Mouse (Mus musculus) embryonic facial prominence, embryonic 14.5 days (tissue): Measurements from ENCODE around the gene Ltbr. TPM values are rescaled to one million over a fixed set of nuclear protein-coding genes. Genes with fewer than 3 reads are reported as not detected.
A peak's percentile ranks its signal among the peaks of the same experiment; 100 is the strongest.

ENCODE experiments used
- ATAC-seq: fragments of 200-750 bp; cut with Nextera tagmentation; 2 replicates; pipeline ENCODE4 v1.8.0; 2017; ENCODE audit warnings: low read depth, moderate number of reproducible peaks, moderate TSS enrichment
- DNase-seq: peaks from one replicate; pipeline ENCODE4 v3.0.0-alpha.2; 2015; ENCODE audit warnings: low spot score
- H3K27ac ChIP-seq: fragments of 300-500 bp; sonication (generic); replicated peaks from 2 replicates; pipeline ENCODE4 v1.5.1; 2014; ENCODE audit warnings: low read depth, mild to moderate bottlenecking, low read length, moderate library complexity
- H3K27me3 ChIP-seq: fragments of 300-500 bp; sonication (generic); replicated peaks from 2 replicates; pipeline ENCODE4 v1.6.1; 2014; ENCODE audit warnings: low read length; ENCODE audit not compliant: control insufficient read depth, insufficient read depth
- H3K36me3 ChIP-seq: fragments of 300-500 bp; sonication (generic); 2 replicates; pipeline ENCODE4 v1.6.1; 2014; ENCODE audit warnings: low read length, mixed read lengths; ENCODE audit not compliant: control insufficient read depth, insufficient read depth
- H3K4me1 ChIP-seq: fragments of 300-500 bp; sonication (generic); 2 replicates; pipeline ENCODE4 v1.6.1; 2014; ENCODE audit warnings: antibody characterized with exemption, low read length; ENCODE audit not compliant: control insufficient read depth, insufficient read depth
- H3K4me2 ChIP-seq: fragments of 300-500 bp; sonication (generic); 2 replicates; pipeline ENCODE4 v1.6.1; 2014; ENCODE audit warnings: low read depth, mild to moderate bottlenecking, low read length, moderate library complexity, mixed read lengths
- H3K4me3 ChIP-seq: fragments of 300-500 bp; sonication (generic); 2 replicates; pipeline ENCODE4 v1.5.1; 2014; ENCODE audit warnings: low read depth, mild to moderate bottlenecking, low read length
- H3K9ac ChIP-seq: fragments of 300-500 bp; sonication (generic); 2 replicates; pipeline ENCODE4 v1.6.1; 2014; ENCODE audit warnings: low read depth, mild to moderate bottlenecking, low read length, moderate library complexity, mixed read lengths
- H3K9me3 ChIP-seq: fragments of 300-500 bp; sonication (generic); 2 replicates; pipeline ENCODE4 v1.6.1; 2016; ENCODE audit warnings: low read length; ENCODE audit not compliant: control insufficient read depth
- WGBS: fragments of 180-500 bp; shearing (Covaris S2); extraction: QIAGEN DNeasy Blood & Tissue Kit; methylation state at CpG from one replicate; pipeline ENCODE4 v1.1.7; 2014; 5-methylcytosine and 5-hydroxymethylcytosine counted together
- polyA plus RNA-seq: library from polyadenylated mRNA; unstranded; fragments of >200 nt; fragmentation: Nextera tagmentation; extraction: Ambion mirVana; gene quantifications from 2 replicates; pipeline ENCODE4 v1.2.1, GENCODE M21; 2014

The Ltbr gene
- polyA plus RNA-seq, 1 experiment from 2014 or later, result 49.0 TPM

DNA sequence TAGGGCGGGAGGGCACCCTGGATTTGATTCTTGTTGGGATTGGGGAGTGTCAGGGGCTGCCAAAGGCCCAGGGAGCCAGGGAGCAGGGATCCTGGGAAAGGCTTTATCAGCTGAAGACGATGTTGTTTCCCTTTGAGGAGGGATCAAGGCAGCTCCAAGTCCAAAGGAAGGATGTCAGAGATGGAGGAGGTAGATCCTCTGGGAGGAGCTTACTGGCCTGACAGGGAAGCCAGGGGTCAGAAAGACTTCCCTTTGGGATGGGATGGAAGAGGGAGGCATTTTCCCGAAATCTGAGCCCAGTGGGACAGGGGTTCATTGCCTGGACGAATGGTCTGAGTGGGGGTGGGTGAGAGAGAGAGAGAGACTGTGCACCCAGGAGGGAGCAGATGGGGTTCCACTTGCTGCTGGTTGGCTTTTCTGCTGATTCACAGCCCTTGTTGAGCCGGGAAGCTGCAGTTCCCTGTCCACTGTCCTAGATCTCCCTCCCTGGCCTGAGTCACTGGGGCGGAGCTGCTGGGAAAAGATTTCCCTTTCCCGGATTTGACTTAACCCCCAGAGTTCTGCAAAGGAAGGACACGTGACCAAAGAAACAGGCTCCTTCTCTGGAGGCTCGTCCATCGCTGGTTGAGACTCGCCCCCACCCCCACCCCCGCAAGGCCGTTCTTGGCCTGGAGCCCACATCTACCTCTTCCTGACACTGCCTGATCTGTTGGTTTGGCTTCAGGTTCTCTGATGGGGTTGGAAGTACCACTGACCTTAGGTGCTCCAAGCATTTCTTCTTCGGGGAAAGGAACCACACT is 40.9 kb upstream of the Ltbr start:
- Histone ChIP-seq H3K4me1 (peaks cover 54% of the 10 kb centered on the region), H3K9ac (0 out of 2 replicates have a peak overlapping the region, but pooled peaks have one; percentile 19), H3K36me3 (peaks cover 30% of the 10 kb centered on the region), H3K9me3 (no peaks in the 10 kb centered on the region), H3K4me3 (0 out of 2 replicates have a peak overlapping the region, but pooled peaks have one; percentile 10), H3K4me2 (peak overlapping the region; percentile 38), H3K27ac (peak overlapping the region; percentile 30), H3K27me3 (no peaks in the 10 kb centered on the region)
- peak; percentile 23; the same call in 1 of the 2 replicates for ATAC-seq
- WGBS, result 8% methylated on average over 14 of the region's 14 CpGs
- DNase-seq, result peak; percentile 70

DNA sequence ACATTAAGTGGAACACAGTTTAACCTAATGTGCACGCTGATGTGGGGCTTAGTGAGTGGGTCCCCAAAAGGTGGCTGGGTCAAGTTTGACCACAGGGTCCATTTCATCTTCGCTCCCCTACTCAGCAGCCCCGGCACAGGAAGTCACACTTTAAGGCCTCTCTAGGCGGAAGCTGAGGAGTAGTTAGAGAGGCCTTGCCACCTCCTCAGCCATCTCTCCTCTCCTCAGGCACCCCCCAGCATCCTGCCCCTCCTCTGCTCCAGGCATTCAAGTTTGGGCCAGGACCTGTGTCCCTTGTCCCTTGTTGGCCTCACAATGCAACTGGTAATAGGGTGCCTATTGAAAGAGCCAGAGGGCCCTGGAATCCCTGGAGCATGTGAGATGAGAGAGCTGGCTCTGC is 40.0 kb upstream of the Ltbr start:
- DNase-seq (no peak), ATAC-seq (no peak)
- no peak overlapping the region for H3K4me3 ChIP-seq
- no peak overlapping the region for H3K4me2 ChIP-seq
- peaks cover 59% of the 10 kb centered on the region for H3K4me1 ChIP-seq
- peak overlapping the region; percentile 35; the same call in 1 of the 2 replicates for H3K9ac ChIP-seq
- H3K27ac ChIP-seq, result no peak overlapping the region
- H3K36me3 ChIP-seq, result peaks cover 21% of the 10 kb centered on the region
- H3K9me3 ChIP-seq, result no peaks in the 10 kb centered on the region
- 86% methylated on average over 4 of the region's 4 CpGs for WGBS
- H3K27me3 ChIP-seq, result no peaks in the 10 kb centered on the region

DNA sequence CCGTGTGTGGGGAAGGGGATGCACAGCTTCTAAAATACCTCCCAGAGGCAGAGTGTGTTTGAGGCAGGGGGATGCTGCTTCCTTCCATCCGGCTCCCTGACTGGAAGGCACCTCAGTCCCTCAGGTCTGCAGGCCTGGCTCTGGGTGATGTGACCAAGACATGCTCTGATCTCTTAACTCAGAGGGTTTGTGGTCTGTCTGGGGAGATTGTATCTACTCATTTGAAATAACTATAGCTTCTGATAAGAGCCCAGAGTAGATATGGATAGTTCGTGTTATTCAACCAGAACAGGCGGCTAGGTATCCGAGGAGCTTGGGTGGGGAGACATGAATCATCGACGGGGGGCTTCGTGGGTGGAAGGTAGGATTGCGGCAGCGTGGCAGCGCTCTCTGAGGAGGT is 39.5 kb upstream of the Ltbr start:
- H3K4me1 ChIP-seq, result peaks cover 63% of the 10 kb centered on the region
- no peak overlapping the region for H3K27ac ChIP-seq
- ATAC-seq (no peak), DNase-seq (no peak)
- H3K4me3 ChIP-seq, result no peak overlapping the region
- H3K36me3 ChIP-seq, result peaks cover 17% of the 10 kb centered on the region
- 71% methylated on average over 11 of the region's 11 CpGs for WGBS
- H3K27me3 ChIP-seq, result no peaks in the 10 kb centered on the region
- H3K9me3 ChIP-seq, result no peaks in the 10 kb centered on the region
- no peak overlapping the region for H3K4me2 ChIP-seq
- no peak overlapping the region for H3K9ac ChIP-seq

DNA sequence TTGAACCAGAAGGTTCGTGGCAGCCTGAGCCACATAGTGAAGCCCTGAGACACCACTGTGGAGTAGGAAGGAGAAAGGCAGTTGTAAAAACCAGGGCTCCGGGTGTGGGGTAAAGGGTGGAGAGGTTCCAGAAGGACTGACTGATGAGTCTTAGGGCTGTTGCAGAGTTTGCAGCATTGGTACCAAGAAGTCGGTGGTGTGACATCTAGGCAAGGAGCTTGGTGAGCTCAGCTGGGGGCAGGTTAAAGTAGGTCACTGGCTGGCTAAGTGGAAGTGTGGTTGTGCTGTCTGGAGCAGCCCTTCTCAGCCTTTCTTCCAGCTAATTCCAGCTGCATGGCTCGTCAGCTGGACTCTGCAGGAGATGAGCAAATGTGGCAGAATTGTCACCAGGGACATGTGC is 39.1 kb upstream of the Ltbr start:
- no peak for DNase-seq
- no peak overlapping the region for H3K27ac ChIP-seq
- H3K4me2 ChIP-seq, result 0 out of 2 replicates have a peak overlapping the region, but pooled peaks have one; percentile 90
- ATAC-seq, result no peak
- H3K4me3 ChIP-seq, result no peak overlapping the region
- H3K27me3 ChIP-seq, result no peaks in the 10 kb centered on the region
- H3K4me1 ChIP-seq, result peaks cover 65% of the 10 kb centered on the region
- peaks cover 13% of the 10 kb centered on the region for H3K36me3 ChIP-seq
- no peak overlapping the region for H3K9ac ChIP-seq
- H3K9me3 ChIP-seq, result no peaks in the 10 kb centered on the region
- WGBS, result 45% methylated on average over 4 of the region's 4 CpGs

DNA sequence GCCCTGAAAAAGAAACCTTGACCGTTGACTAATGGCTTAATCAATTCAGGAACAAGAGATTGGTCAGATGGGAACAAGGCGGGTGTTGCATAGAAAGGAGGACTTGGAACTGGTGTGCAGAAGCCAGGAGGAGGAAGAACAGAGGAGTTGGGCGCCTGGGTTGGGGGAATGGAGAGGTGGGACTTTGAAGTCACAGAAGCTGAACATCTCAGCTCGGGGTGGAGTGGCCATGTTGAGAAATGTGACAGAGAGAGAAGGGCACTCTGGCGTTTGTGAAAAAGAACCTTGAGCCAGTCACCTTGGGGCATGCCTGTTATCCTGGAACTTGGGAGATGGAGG is 38.3 kb upstream of the Ltbr start:
- H3K27me3 ChIP-seq, result no peaks in the 10 kb centered on the region
- H3K9ac ChIP-seq, result no peak overlapping the region
- peaks cover 5% of the 10 kb centered on the region; the same call in 1 of the 2 replicates for H3K36me3 ChIP-seq
- DNase-seq (no peak), ATAC-seq (no peak)
- no peaks in the 10 kb centered on the region for H3K9me3 ChIP-seq
- peak overlapping the region; percentile 90 for H3K4me2 ChIP-seq
- peaks cover 65% of the 10 kb centered on the region for H3K4me1 ChIP-seq
- no peak overlapping the region for H3K27ac ChIP-seq
- H3K4me3 ChIP-seq, result peak overlapping the region; percentile 79; the same call in 1 of the 2 replicates
- 74% methylated on average over 5 of the region's 5 CpGs for WGBS

DNA sequence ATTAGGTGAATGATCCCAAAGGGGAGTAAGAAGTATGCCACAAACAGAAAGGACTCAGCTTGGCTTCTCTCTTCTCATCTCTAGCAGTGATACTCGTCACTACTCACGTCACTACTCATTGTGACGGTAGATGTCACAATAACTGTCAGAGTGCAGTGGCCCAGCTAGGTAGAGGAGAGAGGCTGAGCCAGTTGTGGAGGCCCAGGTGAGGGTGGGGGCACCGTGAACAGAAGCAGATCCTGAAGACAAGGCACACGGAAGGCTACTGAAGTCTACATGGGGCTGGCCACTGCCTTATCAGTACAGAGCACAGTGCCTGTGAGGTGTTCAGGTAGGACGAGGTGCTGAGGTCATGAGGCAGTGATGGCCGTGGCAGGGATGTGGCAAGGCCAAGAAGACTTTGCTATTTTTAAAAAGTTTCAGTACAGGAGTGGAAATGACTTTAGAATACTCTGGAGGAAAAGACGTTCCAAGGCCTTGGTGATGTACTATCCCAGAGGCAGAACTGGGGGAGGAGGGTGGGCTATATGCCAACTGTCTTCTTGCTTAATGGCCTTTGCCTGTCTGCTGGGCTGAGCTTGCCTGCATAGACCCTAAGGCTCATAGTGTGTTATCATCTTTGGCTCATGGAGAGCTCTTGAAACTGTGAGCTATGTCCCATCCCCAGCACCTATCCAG is 37.8 kb upstream of the Ltbr start:
- H3K27ac ChIP-seq, result no peak overlapping the region
- H3K9ac ChIP-seq, result no peak overlapping the region
- peak overlapping the region; percentile 79 for H3K4me3 ChIP-seq
- 61% methylated on average over 8 of the region's 8 CpGs for WGBS
- no peaks in the 10 kb centered on the region for H3K36me3 ChIP-seq
- DNase-seq (no peak), ATAC-seq (no peak)
- H3K27me3 ChIP-seq, result no peaks in the 10 kb centered on the region
- peak overlapping the region; percentile 90 for H3K4me2 ChIP-seq
- peaks cover 64% of the 10 kb centered on the region for H3K4me1 ChIP-seq
- H3K9me3 ChIP-seq, result no peaks in the 10 kb centered on the region

DNA sequence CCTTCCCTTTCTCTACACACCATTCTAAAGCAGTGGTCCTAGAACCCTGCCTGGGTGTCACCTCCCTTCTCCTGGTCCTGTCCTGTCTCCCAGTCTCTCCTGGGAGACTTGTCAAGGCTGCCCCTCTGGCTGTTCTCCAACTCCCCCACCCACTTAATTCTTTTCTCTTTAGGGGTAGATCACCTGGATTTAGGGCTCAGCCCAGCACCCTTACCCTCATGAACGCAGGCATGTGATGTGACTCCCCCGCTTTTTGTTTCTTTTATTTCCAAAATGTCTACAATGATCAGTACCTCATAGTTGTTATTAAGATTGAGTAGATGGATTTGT is 37.3 kb upstream of the Ltbr start:
- peak overlapping the region; percentile 90 for H3K9ac ChIP-seq
- 69% methylated on average over 2 of the region's 2 CpGs for WGBS
- peak overlapping the region; percentile 79 for H3K4me3 ChIP-seq
- peak overlapping the region; percentile 90 for H3K4me2 ChIP-seq
- ATAC-seq (no peak), DNase-seq (no peak)
- H3K9me3 ChIP-seq, result no peaks in the 10 kb centered on the region
- H3K36me3 ChIP-seq, result no peaks in the 10 kb centered on the region
- H3K27me3 ChIP-seq, result no peaks in the 10 kb centered on the region
- peak overlapping the region; percentile 90 for H3K27ac ChIP-seq
- H3K4me1 ChIP-seq, result peaks cover 59% of the 10 kb centered on the region

DNA sequence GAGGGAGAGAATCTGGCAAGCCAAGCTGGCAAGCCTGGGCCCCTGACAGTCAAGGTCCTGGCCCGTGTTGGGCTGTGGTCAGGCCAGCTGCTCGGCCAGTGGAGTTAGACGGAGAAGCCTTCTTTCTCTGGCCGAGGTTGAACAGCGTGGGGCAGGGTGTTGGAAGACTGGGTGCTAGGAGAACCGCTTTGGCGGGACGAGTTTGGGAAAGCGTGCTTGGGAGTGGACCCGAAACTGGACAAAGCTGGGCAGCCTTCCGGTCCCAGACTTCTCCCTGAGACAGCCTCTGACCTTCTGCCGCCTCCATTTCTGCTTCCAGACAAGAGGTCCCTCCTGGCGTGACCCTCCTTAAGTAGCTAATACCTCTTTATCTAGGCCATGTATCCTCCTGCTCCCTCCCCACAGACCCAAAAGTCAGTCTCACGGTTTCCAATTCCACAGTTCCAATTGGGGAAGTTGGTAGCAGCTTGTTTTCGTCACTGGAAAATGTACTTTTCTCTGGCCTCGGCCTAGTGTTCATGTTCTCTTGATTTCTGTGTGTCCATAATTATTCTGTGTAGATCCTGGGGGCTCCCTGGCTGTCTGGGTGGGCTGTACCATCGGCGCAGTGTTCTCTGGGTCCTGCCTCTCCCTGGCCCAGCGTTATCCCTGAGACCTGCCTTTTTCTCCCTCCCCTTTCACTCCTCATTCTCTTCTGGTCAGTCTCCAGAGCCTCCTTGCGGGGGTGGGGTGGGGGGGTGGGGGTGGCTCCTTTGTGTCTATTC is 36.7 kb upstream of the Ltbr start:
- DNase-seq (no peak), ATAC-seq (0 out of 2 replicates have a peak, but pooled peaks have one; percentile 10)
- Histone ChIP-seq H3K27ac (peak overlapping the region; percentile 90), H3K36me3 (no peaks in the 10 kb centered on the region), H3K4me2 (peak overlapping the region; percentile 90), H3K27me3 (no peaks in the 10 kb centered on the region), H3K4me3 (peak overlapping the region; percentile 79), H3K9ac (peak overlapping the region; percentile 90), H3K9me3 (no peaks in the 10 kb centered on the region), H3K4me1 (peaks cover 53% of the 10 kb centered on the region)
- 2% methylated on average over 20 of the region's 20 CpGs for WGBS
